Mouse (Mus musculus) liver, postnatal 0 days (tissue): ENCODE measurements around the gene Clstn1.

ENCODE experiments used
- CTCF ChIP-seq: sonication (generic); IDR thresholded peaks from 2 replicates; pipeline ENCODE4 v1.5.1; 2016; ENCODE audit warnings: antibody characterized with exemption, low read depth
- EP300 ChIP-seq: IDR thresholded peaks from 2 replicates; pipeline ENCODE4 v1.6.1; 2016; ENCODE audit warnings: antibody characterized with exemption, low read depth, mild to moderate bottlenecking

DNA sequence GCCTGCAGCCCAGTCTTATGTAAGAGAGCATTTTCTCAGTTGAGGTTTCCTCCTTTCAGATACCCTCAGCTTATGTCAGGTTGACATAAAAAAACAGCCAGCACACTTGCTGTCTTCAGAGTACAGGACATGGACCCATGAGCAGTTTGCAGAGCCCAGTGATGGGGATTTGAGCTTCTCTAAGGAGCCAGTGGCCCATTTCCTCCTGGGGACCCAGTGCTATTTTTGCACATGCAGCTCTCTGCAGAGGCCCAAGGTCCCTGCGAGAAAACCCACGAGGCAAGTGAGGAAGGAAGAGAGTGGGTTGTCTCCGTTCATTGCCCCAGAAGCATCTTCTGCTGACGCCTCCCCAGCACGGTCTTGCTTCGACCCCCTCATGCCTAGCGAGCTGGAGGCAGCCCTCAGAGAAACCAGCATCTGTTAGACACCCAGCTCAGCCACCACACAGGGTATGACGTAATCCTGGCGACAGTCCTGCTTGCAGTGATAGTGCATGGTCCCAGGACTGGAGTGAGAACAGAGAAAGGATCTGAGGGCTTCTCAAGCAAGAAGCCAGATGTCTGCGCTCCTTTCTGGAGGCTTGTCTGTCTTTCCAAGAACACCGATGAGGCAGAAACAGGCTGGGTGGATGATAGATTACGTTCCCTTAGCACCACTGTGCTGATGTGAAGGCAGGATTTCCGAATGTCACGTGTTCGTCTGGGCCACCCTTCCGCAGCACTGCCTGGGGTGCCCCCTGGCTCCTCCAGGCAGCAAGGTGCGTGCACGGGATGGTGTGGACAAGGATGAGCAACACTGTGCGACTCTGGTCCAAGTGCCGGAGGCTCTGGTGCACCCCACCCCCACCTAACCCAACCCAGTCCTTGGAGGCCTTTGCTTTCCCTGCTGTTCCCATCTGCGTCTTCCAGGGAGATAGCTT lies 24.0 kb upstream of the Clstn1 start:
- TF ChIP-seq CTCF = no peak
- no peak for TF ChIP-seq EP300
